Mouse (Mus musculus) thymus, adult 2 months (tissue): ENCODE results near the gene Gm5737. TPM values are rescaled to one million over a fixed set of nuclear protein-coding genes. Genes with fewer than 3 reads are reported as not detected.

ENCODE experiments used
- DNase-seq: peaks from one replicate; pipeline ENCODE4 v3.0.0; 2021
- H3K27ac ChIP-seq: fragments of 200-500 bp; 2 replicates; pipeline ENCODE4 v1.5.1; 2012; ENCODE audit warnings: low read length, control low read depth; ENCODE audit not compliant: control insufficient read depth, insufficient read depth
- H3K27me3 ChIP-seq: fragments of 200-500 bp; 2 replicates; pipeline ENCODE4 v1.6.1; 2012; ENCODE audit warnings: mild to moderate bottlenecking, low read length, moderate library complexity, mixed read lengths; ENCODE audit not compliant: control insufficient read depth, insufficient read depth
- H3K36me3 ChIP-seq: fragments of 200-500 bp; 2 replicates; pipeline ENCODE4 v1.6.1; 2012; ENCODE audit warnings: mild to moderate bottlenecking, low read length, moderate library complexity; ENCODE audit not compliant: control insufficient read depth, insufficient read depth
- H3K4me1 ChIP-seq: fragments of 200-500 bp; replicated peaks from 2 replicates; pipeline ENCODE4 v1.6.1; 2012; ENCODE audit warnings: low read length; ENCODE audit not compliant: control insufficient read depth, insufficient read depth
- H3K4me3 ChIP-seq: fragments of 200-500 bp; 2 replicates; pipeline ENCODE4 v1.5.1; 2012; ENCODE audit warnings: mild to moderate bottlenecking, low read length, control low read depth, moderate library complexity; ENCODE audit not compliant: control insufficient read depth, insufficient read depth
- CTCF ChIP-seq: fragments of 200-500 bp; IDR thresholded peaks from 2 replicates; pipeline ENCODE4 v1.5.1; 2012; ENCODE audit warnings: mild to moderate bottlenecking, control low read depth, low read length, moderate library complexity, borderline replicate concordance; ENCODE audit not compliant: control insufficient read depth, poor library complexity, insufficient read depth; ENCODE audit errors: extremely low read depth
- POLR2A ChIP-seq: fragments of 200-500 bp; IDR thresholded peaks from 2 replicates; pipeline ENCODE4 v1.6.1; 2012; ENCODE audit warnings: mild to moderate bottlenecking, low read length, control low read depth, moderate library complexity; ENCODE audit not compliant: control insufficient read depth, poor library complexity, insufficient read depth; ENCODE audit errors: extremely low read depth
- WGBS: fragments of 180-500 bp; shearing (Covaris S2); methylation state at CpG from one replicate; pipeline ENCODE4 v1.1.7; 2018; 5-methylcytosine and 5-hydroxymethylcytosine counted together
- polyA plus RNA-seq: library from polyadenylated mRNA; depleted of rRNA; stranded (reverse); fragments of >200 nt; gene quantifications from 2 replicates; pipeline ENCODE4 v1.2.3, GENCODE M21; 2012

Gm5737 gene
- polyA plus RNA-seq, 1 experiment = 0.08 TPM

GRCm38 (mm10) chr7:120863476-120863875 lies 51.3 kb downstream of the Gm5737 start:
- TF ChIP-seq CTCF (no peak), POLR2A (no peak)
- H3K27ac ChIP-seq = no peak overlapping the region
- H3K36me3 ChIP-seq = no peaks in the 10 kb centered on the region
- H3K27me3 ChIP-seq = no peaks in the 10 kb centered on the region
- DNase-seq = no peak
- no peak overlapping the region for H3K4me3 ChIP-seq
- 90% methylated on average over 5 of the region's 5 CpGs for WGBS
- H3K4me1 ChIP-seq = peaks cover 40% of the 10 kb centered on the region

- H3K4me3 ChIP-seq = no peak overlapping the region
- no peak for TF ChIP-seq POLR2A
- TF ChIP-seq CTCF = no peak
- no peak for DNase-seq
- 22% methylated on average over 7 of the region's 7 CpGs for WGBS
- peak overlapping the region; percentile 21; the same call in 1 of the 2 replicates for H3K27ac ChIP-seq
- H3K27me3 ChIP-seq = no peaks in the 10 kb centered on the region
- H3K4me1 ChIP-seq = peaks cover 38% of the 10 kb centered on the region
- H3K36me3 ChIP-seq = no peaks in the 10 kb centered on the region
Measured at GRCm38 (mm10) chr7:120865100-120865499, 52.9 kb downstream of the Gm5737 start.

GRCm38 (mm10) chr7:120865832-120866231 lies 53.7 kb downstream of the Gm5737 start:
- WGBS = 81% methylated on average over 4 of the region's 4 CpGs
- TF ChIP-seq POLR2A = no peak
- TF ChIP-seq CTCF = no peak
- peaks cover 32% of the 10 kb centered on the region for H3K4me1 ChIP-seq

GRCm38 (mm10) chr7:120866684-120867083 lies 54.5 kb downstream of the Gm5737 start:
- DNase-seq = no peak
- Histone ChIP-seq H3K4me3 (no peak overlapping the region), H3K27me3 (no peaks in the 10 kb centered on the region), H3K27ac (no peak overlapping the region), H3K4me1 (peaks cover 30% of the 10 kb centered on the region), H3K36me3 (no peaks in the 10 kb centered on the region)
- 93% methylated on average over 2 of the region's 2 CpGs for WGBS
- TF ChIP-seq POLR2A (no peak), CTCF (no peak)

More at GRCm38 (mm10) chr7:120865832-120866231, 53.7 kb downstream of the Gm5737 start:
- Histone ChIP-seq H3K27ac (no peak overlapping the region), H3K4me3 (no peak overlapping the region), H3K27me3 (no peaks in the 10 kb centered on the region), H3K36me3 (no peaks in the 10 kb centered on the region)
- DNase-seq = no peak

GRCm38 (mm10) chr7:120867720-120868119 lies 55.6 kb downstream of the Gm5737 start:
- H3K4me1 ChIP-seq = peaks cover 20% of the 10 kb centered on the region

GRCm38 (mm10) chr7:120869883-120870282 lies 57.7 kb downstream of the Gm5737 start:
- no peak for DNase-seq
- Histone ChIP-seq H3K4me3 (no peak overlapping the region), H3K4me1 (peaks cover 18% of the 10 kb centered on the region), H3K27me3 (no peaks in the 10 kb centered on the region), H3K36me3 (no peaks in the 10 kb centered on the region), H3K27ac (no peak overlapping the region)
- no peak for TF ChIP-seq POLR2A
- TF ChIP-seq CTCF = no peak
- WGBS = 87% methylated on average over 5 of the region's 5 CpGs

More at GRCm38 (mm10) chr7:120867720-120868119, 55.6 kb downstream of the Gm5737 start:
- H3K27me3 ChIP-seq = no peaks in the 10 kb centered on the region
- no peak overlapping the region for H3K27ac ChIP-seq
- TF ChIP-seq CTCF (no peak), POLR2A (no peak)
- no peak overlapping the region for H3K4me3 ChIP-seq
- WGBS = 80% methylated on average over 1 of the region's 1 CpGs
- DNase-seq = no peak
- H3K36me3 ChIP-seq = no peaks in the 10 kb centered on the region

GRCm38 (mm10) chr7:120870431-120871008 lies 58.4 kb downstream of the Gm5737 start:
- no peak overlapping the region for H3K27ac ChIP-seq
- peaks cover 15% of the 10 kb centered on the region for H3K4me1 ChIP-seq
- no peak overlapping the region for H3K4me3 ChIP-seq
- DNase-seq = no peak
- 93% methylated on average over 5 of the region's 5 CpGs for WGBS
- no peaks in the 10 kb centered on the region for H3K36me3 ChIP-seq
- H3K27me3 ChIP-seq = no peaks in the 10 kb centered on the region
- TF ChIP-seq CTCF (no peak), POLR2A (no peak)
